Mouse (Mus musculus) liver, adult 2 months (tissue): ENCODE measurements around the gene Rarb. TPM values are rescaled to one million over a fixed set of nuclear protein-coding genes. Genes with fewer than 3 reads are reported as not detected.
"Not testable (repeated sequence)": the region's sequence is repeated elsewhere in the genome, so short reads cannot be mapped to it uniquely, and the experiment has no call there.

Experiments
- DNase-seq: peaks from one replicate; pipeline ENCODE4 v3.0.0-alpha.2; 2011; ENCODE audit warnings: low read depth, low spot score; ENCODE audit errors: extremely low read depth
- H3K27ac ChIP-seq: fragments of 200-500 bp; replicated peaks from 2 replicates; pipeline ENCODE4 v1.5.1; 2012; ENCODE audit warnings: low read depth, mild to moderate bottlenecking, control low read depth, inconsistent platforms, low read length; ENCODE audit not compliant: insufficient read depth
- H3K27me3 ChIP-seq: fragments of 200-500 bp; 2 replicates; pipeline ENCODE4 v1.6.1; 2012; ENCODE audit warnings: mild to moderate bottlenecking, moderate library complexity, low read length, inconsistent platforms; ENCODE audit not compliant: control insufficient read depth, insufficient read depth
- H3K36me3 ChIP-seq: fragments of 200-500 bp; 2 replicates; pipeline ENCODE4 v1.6.1; 2012; ENCODE audit warnings: low read length, inconsistent platforms; ENCODE audit not compliant: control insufficient read depth, insufficient read depth
- H3K4me1 ChIP-seq: fragments of 200-500 bp; 2 replicates; pipeline ENCODE4 v1.6.1; 2011; ENCODE audit warnings: low read length; ENCODE audit not compliant: control insufficient read depth, insufficient read depth
- H3K4me3 ChIP-seq: fragments of 200-500 bp; 2 replicates; pipeline ENCODE4 v1.5.1; 2011; ENCODE audit warnings: low read depth, mild to moderate bottlenecking, control low read depth, low read length, moderate library complexity; ENCODE audit not compliant: insufficient read depth
- H3K79me2 ChIP-seq: fragments of 200-500 bp; 2 replicates; pipeline ENCODE4 v1.6.1; 2012; ENCODE audit warnings: inconsistent platforms, mild to moderate bottlenecking, low read length, moderate library complexity; ENCODE audit not compliant: control insufficient read depth, insufficient read depth
- H3K9ac ChIP-seq: fragments of 200-500 bp; 2 replicates; pipeline ENCODE4 v1.6.1; 2012; ENCODE audit warnings: low read depth, mild to moderate bottlenecking, control low read depth, inconsistent platforms, low read length
- CTCF ChIP-seq: fragments of 200-500 bp; IDR thresholded peaks from 2 replicates; pipeline ENCODE4 v1.5.1; 2011; ENCODE audit warnings: low read depth, low read length, control low read depth
- POLR2A ChIP-seq: fragments of 200-500 bp; IDR thresholded peaks from 2 replicates; pipeline ENCODE4 v1.6.1; 2011; ENCODE audit warnings: low read length, control low read depth; ENCODE audit not compliant: insufficient read depth; ENCODE audit errors: extremely low read depth
- WGBS: fragments of 180-500 bp; shearing (Covaris S2); methylation state at CpG from one replicate; pipeline ENCODE4 v1.1.7; 2018; 5-methylcytosine and 5-hydroxymethylcytosine counted together
- polyA plus RNA-seq: library from polyadenylated mRNA; depleted of rRNA; stranded (reverse); fragments of >200 nt; gene quantifications from 2 replicates; pipeline ENCODE4 v1.2.3, GENCODE M21; 2012
- total RNA-seq: library from RNA; depleted of rRNA; stranded (reverse); fragments of >200 nt; gene quantifications from 2 replicates; pipeline ENCODE4 v1.2.3, GENCODE M21; 2014

Rarb gene
- total and polyA plus RNA-seq, 2 experiments, result 2.8 to 6.9 TPM

- no peak for TF ChIP-seq POLR2A
- no peak for TF ChIP-seq CTCF
- no peak overlapping the region for H3K27ac ChIP-seq
- no peaks in the 10 kb centered on the region for H3K27me3 ChIP-seq
- H3K4me3 ChIP-seq, result no peak overlapping the region
- no peaks in the 10 kb centered on the region for H3K79me2 ChIP-seq
- H3K9ac ChIP-seq, result no peak overlapping the region
- no peak for DNase-seq
- no peaks in the 10 kb centered on the region for H3K4me1 ChIP-seq
- no peaks in the 10 kb centered on the region for H3K36me3 ChIP-seq
These were observed 56.2 kb downstream of the Rarb start for GRCm38 (mm10) chr14:16762773-16763172.

GRCm38 (mm10) chr14:16758773-16759434, 60.1 kb downstream of the Rarb start:
- DNase-seq, result no peak
- Histone ChIP-seq H3K4me1 (no peaks in the 10 kb centered on the region), H3K4me3 (no peak overlapping the region), H3K27me3 (no peaks in the 10 kb centered on the region), H3K27ac (no peak overlapping the region), H3K36me3 (no peaks in the 10 kb centered on the region), H3K79me2 (no peaks in the 10 kb centered on the region), H3K9ac (no peak overlapping the region)
- TF ChIP-seq POLR2A (no peak), CTCF (no peak)
- 86% methylated on average over 6 of the region's 6 CpGs for WGBS

- not testable (repeated sequence) for H3K79me2 ChIP-seq, H3K4me3 ChIP-seq, H3K4me1 ChIP-seq, DNase-seq, H3K9ac ChIP-seq, H3K36me3 ChIP-seq, H3K27me3 ChIP-seq, H3K27ac ChIP-seq
- 100% methylated on average over 1 of the region's 1 CpGs for WGBS
These were observed 63.4 kb downstream of the Rarb start for GRCm38 (mm10) chr14:16755601-16756000.

- WGBS, result 89% methylated on average over 1 of the region's 1 CpGs
- no peaks in the 10 kb centered on the region for H3K79me2 ChIP-seq
- H3K27me3 ChIP-seq, result no peaks in the 10 kb centered on the region
- no peak for TF ChIP-seq CTCF
- TF ChIP-seq POLR2A, result no peak
- H3K27ac ChIP-seq, result no peak overlapping the region
- H3K9ac ChIP-seq, result no peak overlapping the region
- no peaks in the 10 kb centered on the region for H3K4me1 ChIP-seq
- no peak overlapping the region for H3K4me3 ChIP-seq
- DNase-seq, result no peak
- no peaks in the 10 kb centered on the region for H3K36me3 ChIP-seq
These were observed 66.3 kb downstream of the Rarb start for GRCm38 (mm10) chr14:16752648-16753047.

- 79% methylated on average over 2 of the region's 2 CpGs for WGBS
- Histone ChIP-seq H3K4me3 (no peak overlapping the region), H3K27ac (no peak overlapping the region), H3K27me3 (no peaks in the 10 kb centered on the region), H3K36me3 (no peaks in the 10 kb centered on the region), H3K9ac (no peak overlapping the region), H3K79me2 (no peaks in the 10 kb centered on the region), H3K4me1 (no peaks in the 10 kb centered on the region)
- DNase-seq, result no peak
- no peak for TF ChIP-seq POLR2A
These were observed 71.9 kb downstream of the Rarb start for GRCm38 (mm10) chr14:16746982-16747578.

GRCm38 (mm10) chr14:16740982-16741739, 77.8 kb downstream of the Rarb start:
- Histone ChIP-seq H3K4me1 (no peaks in the 10 kb centered on the region; the same call in 1 of the 2 replicates), H3K4me3 (no peak overlapping the region), H3K36me3 (no peaks in the 10 kb centered on the region), H3K9ac (no peak overlapping the region), H3K79me2 (no peaks in the 10 kb centered on the region), H3K27ac (no peak overlapping the region), H3K27me3 (no peaks in the 10 kb centered on the region)
- TF ChIP-seq CTCF (no peak), POLR2A (no peak)
- 65% methylated on average over 13 of the region's 13 CpGs for WGBS
- DNase-seq, result no peak
